Mouse (Mus musculus) embryonic facial prominence, embryonic 15.5 days (tissue): ENCODE measurements around the gene Taz. TPM values are rescaled to one million over a fixed set of nuclear protein-coding genes. Genes with fewer than 3 reads are reported as not detected.

ENCODE experiments used
- ATAC-seq: fragments of 200-750 bp; cut with Nextera tagmentation; 2 replicates; pipeline ENCODE4 v1.8.0; 2017; ENCODE audit warnings: low read depth, moderate TSS enrichment; ENCODE audit not compliant: insufficient number of reproducible peaks, low FRiP score, low TSS enrichment
- H3K27ac ChIP-seq: fragments of 300-500 bp; sonication (generic); replicated peaks from 2 replicates; pipeline ENCODE4 v1.5.1; 2015; ENCODE audit warnings: mild to moderate bottlenecking, inconsistent platforms
- H3K27me3 ChIP-seq: fragments of 300-500 bp; sonication (generic); 2 replicates; pipeline ENCODE4 v1.6.1; 2015; ENCODE audit warnings: inconsistent platforms
- H3K36me3 ChIP-seq: fragments of 300-500 bp; sonication (generic); 2 replicates; pipeline ENCODE4 v1.6.1; 2015; ENCODE audit warnings: mild to moderate bottlenecking, inconsistent platforms
- H3K4me1 ChIP-seq: fragments of 300-500 bp; sonication (generic); 2 replicates; pipeline ENCODE4 v1.6.1; 2015; ENCODE audit warnings: inconsistent platforms
- H3K4me2 ChIP-seq: fragments of 300-500 bp; sonication (generic); replicated peaks from 2 replicates; pipeline ENCODE4 v1.6.1; 2015; ENCODE audit warnings: mild to moderate bottlenecking, inconsistent platforms
- H3K4me3 ChIP-seq: fragments of 300-500 bp; sonication (generic); replicated peaks from 2 replicates; pipeline ENCODE4 v1.5.1; 2015; ENCODE audit warnings: mild to moderate bottlenecking, inconsistent platforms
- H3K9ac ChIP-seq: fragments of 300-500 bp; sonication (generic); 2 replicates; pipeline ENCODE4 v1.6.1; 2015; ENCODE audit warnings: inconsistent platforms
- H3K9me3 ChIP-seq: fragments of 300-500 bp; sonication (generic); replicated peaks from 2 replicates; pipeline ENCODE4 v1.6.1; 2016; ENCODE audit warnings: inconsistent platforms
- WGBS: fragments of 180-500 bp; shearing (Covaris S2); methylation state at CpG from one replicate; pipeline ENCODE4 v1.1.7; 2015; 5-methylcytosine and 5-hydroxymethylcytosine counted together
- polyA plus RNA-seq: library from polyadenylated mRNA; unstranded; fragments of >200 nt; fragmentation: Nextera tagmentation; extraction: Ambion mirVana; gene quantifications from 2 replicates; pipeline ENCODE4 v1.2.1, GENCODE M21; 2015

The Taz gene
- polyA plus RNA-seq, 1 experiment from 2014 or later: 103 TPM

- Histone ChIP-seq H3K4me1 (peaks cover 7% of the 10 kb centered on the region; the same call in 1 of the 2 replicates), H3K36me3 (no peaks in the 10 kb centered on the region), H3K27ac (peak overlapping the region; percentile 91), H3K4me2 (peak overlapping the region; percentile 62), H3K9ac (no peak overlapping the region; the same call in 1 of the 2 replicates), H3K27me3 (no peaks in the 10 kb centered on the region), H3K9me3 (no peaks in the 10 kb centered on the region), H3K4me3 (peak overlapping the region; percentile 59)
- 11% methylated on average over 14 of the region's 14 CpGs for WGBS
- peak; percentile 23; the same call in 1 of the 2 replicates for ATAC-seq
These were observed 526 bp upstream of the Taz start for GRCm38 (mm10) chrX:74281041-74281731.

- Histone ChIP-seq H3K9ac (peak overlapping the region; percentile 57), H3K4me1 (peaks cover 7% of the 10 kb centered on the region; the same call in 1 of the 2 replicates), H3K36me3 (no peaks in the 10 kb centered on the region), H3K27ac (peak overlapping the region; percentile 91), H3K9me3 (no peaks in the 10 kb centered on the region), H3K4me3 (peak overlapping the region; percentile 59), H3K4me2 (peak overlapping the region; percentile 62), H3K27me3 (no peaks in the 10 kb centered on the region)
- peak; percentile 76 for ATAC-seq
- WGBS: 20% methylated on average over 39 of the region's 39 CpGs
These were observed 831 bp downstream of the Taz start for GRCm38 (mm10) chrX:74282395-74283091.

GRCm38 (mm10) chrX:74283092-74283437, 1.4 kb downstream of the Taz start:
- H3K36me3 ChIP-seq: 0 out of 2 replicates have a peak, but pooled peaks cover 3% of the 10 kb centered on the region
- no peaks in the 10 kb centered on the region for H3K27me3 ChIP-seq
- no peaks in the 10 kb centered on the region for H3K9me3 ChIP-seq
- H3K4me3 ChIP-seq: peak overlapping the region; percentile 59
- H3K9ac ChIP-seq: peak overlapping the region; percentile 57
- peaks cover 7% of the 10 kb centered on the region; the same call in 1 of the 2 replicates for H3K4me1 ChIP-seq
- peak overlapping the region; percentile 91 for H3K27ac ChIP-seq
- peak overlapping the region; percentile 62 for H3K4me2 ChIP-seq
- 35% methylated on average over 5 of the region's 5 CpGs for WGBS
- ATAC-seq: no peak

- Histone ChIP-seq H3K4me1 (no peaks in the 10 kb centered on the region), H3K9ac (no peak overlapping the region), H3K4me3 (no peak overlapping the region), H3K4me2 (no peak overlapping the region), H3K27me3 (no peaks in the 10 kb centered on the region), H3K27ac (no peak overlapping the region), H3K36me3 (no peaks in the 10 kb centered on the region), H3K9me3 (no peaks in the 10 kb centered on the region)
- WGBS: 83% methylated on average over 4 of the region's 4 CpGs
- no peak for ATAC-seq
These were observed 11.7 kb downstream of the Taz start for GRCm38 (mm10) chrX:74293431-74293830.

GRCm38 (mm10) chrX:74296538-74297448, 15.1 kb downstream of the Taz start, which contains the start of gene Atp6ap1:
Gene Atp6ap1 (plus strand): TSS chrX:74297097.
- H3K4me2 ChIP-seq: peak within 1 kb of the TSS; percentile 53
- 17% methylated on average over 37 of the region's 37 CpGs for WGBS
- peak within 1 kb of the TSS; percentile 54 for H3K9ac ChIP-seq
- no peaks in the 10 kb centered on the region for H3K27me3 ChIP-seq
- ATAC-seq: peak; percentile 98
- H3K9me3 ChIP-seq: no peaks in the 10 kb centered on the region
- peak within 1 kb of the TSS; percentile 68 for H3K27ac ChIP-seq
- H3K36me3 ChIP-seq: peaks cover 1% of the 10 kb centered on the region; the same call in 1 of the 2 replicates
- H3K4me1 ChIP-seq: no peaks in the 10 kb centered on the region
- H3K4me3 ChIP-seq: peak within 1 kb of the TSS; percentile 63

GRCm38 (mm10) chrX:74298348-74298747, 16.6 kb downstream of the Taz start:
- Histone ChIP-seq H3K36me3 (peaks cover 13% of the 10 kb centered on the region; the same call in 1 of the 2 replicates), H3K9me3 (no peaks in the 10 kb centered on the region), H3K4me2 (no peak overlapping the region), H3K4me1 (no peaks in the 10 kb centered on the region), H3K9ac (no peak overlapping the region), H3K4me3 (no peak overlapping the region), H3K27ac (no peak overlapping the region), H3K27me3 (no peaks in the 10 kb centered on the region)
- 72% methylated on average over 1 of the region's 1 CpGs for WGBS
- ATAC-seq: no peak

- Histone ChIP-seq H3K27me3 (no peaks in the 10 kb centered on the region), H3K4me1 (no peaks in the 10 kb centered on the region), H3K27ac (no peak overlapping the region), H3K4me2 (no peak overlapping the region), H3K4me3 (no peak overlapping the region), H3K9ac (no peak overlapping the region), H3K9me3 (no peaks in the 10 kb centered on the region), H3K36me3 (peaks cover 17% of the 10 kb centered on the region; the same call in 1 of the 2 replicates)
- WGBS: 77% methylated on average over 3 of the region's 3 CpGs
- no peak for ATAC-seq
These were observed 18.0 kb downstream of the Taz start for GRCm38 (mm10) chrX:74299721-74300120.

GRCm38 (mm10) chrX:74304867-74305700, 23.4 kb downstream of the Taz start, which contains the start of gene Gdi1:
Gene Gdi1 (plus strand): TSS chrX:74304998.
- H3K4me1 ChIP-seq: peaks cover 2% of the 10 kb centered on the region; the same call in 1 of the 2 replicates
- H3K27ac ChIP-seq: peak within 1 kb of the TSS; percentile 90
- peaks cover 31% of the 10 kb centered on the region; the same call in 1 of the 2 replicates for H3K36me3 ChIP-seq
- ATAC-seq: peak; percentile 83
- no peaks in the 10 kb centered on the region for H3K9me3 ChIP-seq
- H3K9ac ChIP-seq: peak within 1 kb of the TSS; percentile 52
- WGBS: 8% methylated on average over 40 of the region's 41 CpGs
- H3K4me3 ChIP-seq: peak within 1 kb of the TSS; percentile 56
- no peaks in the 10 kb centered on the region for H3K27me3 ChIP-seq
- peak within 1 kb of the TSS; percentile 53 for H3K4me2 ChIP-seq

- no peaks in the 10 kb centered on the region for H3K9me3 ChIP-seq
- ATAC-seq: peak; percentile 96
- H3K27ac ChIP-seq: peak within 1 kb of the TSS; percentile 86
These were observed 31.1 kb downstream of the Taz start, which contains the start of gene Fam50a for GRCm38 (mm10) chrX:74312540-74313464. Gene Fam50a (plus strand): TSS chrX:74313033.

More at GRCm38 (mm10) chrX:74312540-74313464, 31.1 kb downstream of the Taz start, which contains the start of gene Fam50a:
- Histone ChIP-seq H3K4me3 (peak within 1 kb of the TSS; percentile 64), H3K27me3 (no peaks in the 10 kb centered on the region), H3K4me1 (no peaks in the 10 kb centered on the region), H3K9ac (peak within 1 kb of the TSS; percentile 58), H3K36me3 (peaks cover 9% of the 10 kb centered on the region; the same call in 1 of the 2 replicates), H3K4me2 (peak within 1 kb of the TSS; percentile 69)
- WGBS: 10% methylated on average over 59 of the region's 59 CpGs
